Mouse (Mus musculus): ENCODE data around the gene Padi4.

DNA sequence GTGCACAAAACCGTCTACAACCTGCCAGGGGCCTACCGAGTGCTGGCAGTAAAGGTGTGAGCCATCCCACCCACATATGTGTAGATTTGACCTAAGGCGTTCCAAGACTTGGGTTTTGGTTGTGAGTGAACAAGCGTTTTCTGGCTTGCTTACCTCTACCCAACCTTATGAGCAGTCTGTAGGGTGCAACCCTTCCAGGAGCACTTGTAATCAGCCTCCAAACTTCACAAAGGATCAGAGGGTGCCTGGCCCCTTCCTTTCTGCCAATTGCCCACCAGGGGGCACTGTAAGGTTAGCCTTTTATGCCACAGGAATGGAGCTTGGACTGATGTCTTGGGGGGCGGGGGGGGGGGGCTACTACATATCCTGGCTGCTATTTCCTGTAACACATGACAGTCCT lies 50.2 kb downstream of the Padi4 start:
- TF ChIP-seq CTCF (IDR thresholded peaks at IDR 0.05) (peak; percentile 75), EP300 (IDR thresholded peaks at IDR 0.05) (no peak)
